Mouse (Mus musculus): ENCODE data around the gene Maml3. TPM values are rescaled to one million over a fixed set of nuclear protein-coding genes. Genes with fewer than 3 reads are reported as not detected.
A peak's percentile ranks its signal among the peaks of the same experiment; 100 is the strongest.

The Maml3 gene
- total and polyA plus RNA-seq, 3 experiments, result 0.81 to 1.8 (median 0.98) TPM

DNA sequence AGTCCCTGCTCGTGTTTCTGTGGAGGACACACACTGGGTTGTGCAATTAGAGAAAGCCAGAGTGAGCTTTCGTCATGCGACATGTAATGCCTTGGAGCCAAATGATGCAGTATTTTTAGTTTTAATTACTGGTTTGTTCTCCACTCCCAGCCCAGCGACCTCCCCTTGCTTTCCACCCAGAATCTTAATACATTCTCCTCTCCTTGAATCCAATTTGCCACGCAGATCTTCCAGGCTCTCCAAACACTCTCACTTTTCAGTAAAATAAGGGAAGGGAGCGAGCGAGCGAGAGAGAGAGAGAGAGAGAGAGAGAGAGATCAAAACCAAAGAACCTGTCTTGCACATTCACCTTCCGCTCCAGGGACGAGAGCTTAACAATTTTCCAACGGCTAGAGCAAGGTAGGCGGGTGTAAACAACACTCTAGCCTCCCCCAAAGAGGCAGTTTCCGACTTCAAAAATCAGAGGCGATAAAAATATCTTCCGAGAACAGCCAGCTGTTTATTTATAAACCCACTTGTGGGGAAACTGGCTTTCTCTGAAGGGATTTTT, 404.1 kb downstream of the Maml3 start:
- H3K4me1 ChIP-seq (ENCODE audit: control insufficient read depth in 1 of 2, insufficient read depth in 2 of 2), result peaks cover 5 to 16% of the 10 kb centered on the region in 2 experiments; a peak in 3 of 4 replicates
- H3K9ac ChIP-seq (ENCODE audit: insufficient read depth, low read depth), result no peak overlapping the region
- no peak overlapping the region for H3K27ac ChIP-seq (ENCODE audit: insufficient read depth, low read depth)
- H3K79me2 ChIP-seq (replicated peaks; ENCODE audit: control insufficient read depth, extremely low read depth, insufficient read depth, poor library complexity, severe bottlenecking), result no peaks in the 10 kb centered on the region
- H3K4me3 ChIP-seq (replicated peaks in 1 of 3; ENCODE audit: low read depth in 2 of 3, low read length in 2 of 3, poor library complexity in 1 of 3), result no peak overlapping the region
- in situ Hi-C loops (cut with MboI; ENCODE audit: low pct_ligation_motif_present, low pct_unique_long_range_greater_than_20kb, low sequenced_read_pairs), result loop anchor here (5.0 to 25.0 kb wide), 3 partner anchors 311 to 544 kb away; no protein-coding TSS in a partner anchor
- no peaks in the 10 kb centered on the region for H3K36me3 ChIP-seq (replicated peaks in 1 of 2; ENCODE audit: control insufficient read depth in 1 of 2, insufficient read depth in 1 of 2, low read length in 1 of 2)
- peak overlapping the region; percentile 86 for H3K4me2 ChIP-seq (ENCODE audit: insufficient read depth, low read depth, poor library complexity, severe bottlenecking)
- no peak for DNase-seq (ENCODE audit: extremely low read depth)
- dilution Hi-C loops (cut with MboI; ENCODE audit: extremely low pct_ligation_motif_present, extremely low pct_unique_long_range_greater_than_20kb, low sequenced_read_pairs), result no loop called here
- TF ChIP-seq USF2 (conservative IDR thresholded peaks at IDR 0.05; ENCODE audit: low read depth, low read length) (no peak), ZNF384 (IDR thresholded peaks at IDR 0.05; ENCODE audit: low read depth, low read length) (no peak), MAZ (IDR thresholded peaks at IDR 0.05; ENCODE audit: low read depth, low read length) (no peak), MEF2A (IDR thresholded peaks at IDR 0.05; ENCODE audit: borderline replicate concordance, low read depth, low read length) (peak; percentile 9; the same call in 1 of the 2 replicates), MYC (IDR thresholded peaks at IDR 0.05; ENCODE audit: low read depth, low read length) (no peak), TCF12 (IDR thresholded peaks at IDR 0.05; ENCODE audit: low read depth, low read length) (no peak), POLR2AphosphoS2 (IDR thresholded peaks at IDR 0.05; ENCODE audit: low read depth, low read length) (no peak)
- H3K9me3 ChIP-seq (replicated peaks; ENCODE audit: low read length), result peaks cover 2% of the 10 kb centered on the region
- H3K27me3 ChIP-seq (replicated peaks), result no peaks in the 10 kb centered on the region

DNA sequence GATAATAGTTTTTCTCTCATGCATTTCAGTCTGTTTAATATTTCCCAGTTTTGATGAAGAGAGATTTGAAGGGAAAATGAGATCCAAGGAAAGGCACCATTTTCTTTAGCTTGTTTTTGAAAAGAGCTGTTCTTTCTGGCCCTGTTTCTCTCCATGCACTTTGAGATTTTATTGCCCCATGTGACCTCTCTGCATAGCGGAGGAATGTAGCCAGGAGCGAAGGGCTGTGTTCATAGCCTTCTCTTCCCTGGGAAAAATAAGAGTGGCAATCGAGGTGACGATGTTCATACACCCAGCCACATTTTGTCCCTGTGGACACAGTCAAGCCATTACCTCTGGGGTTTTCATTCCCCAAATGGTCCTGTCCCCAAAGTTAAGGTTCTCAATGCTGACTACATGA, 404.8 kb downstream of the Maml3 start:
- Histone ChIP-seq H3K9ac (ENCODE audit: insufficient read depth, low read depth) (no peak overlapping the region), H3K27ac (ENCODE audit: insufficient read depth, low read depth) (no peak overlapping the region), H3K79me2 (replicated peaks; ENCODE audit: control insufficient read depth, extremely low read depth, insufficient read depth, poor library complexity, severe bottlenecking) (no peaks in the 10 kb centered on the region), H3K4me2 (ENCODE audit: insufficient read depth, low read depth, poor library complexity, severe bottlenecking) (no peak overlapping the region), H3K36me3 (replicated peaks in 1 of 2; ENCODE audit: control insufficient read depth in 1 of 2, insufficient read depth in 1 of 2, low read length in 1 of 2) (no peaks in the 10 kb centered on the region), H3K9me3 (replicated peaks; ENCODE audit: low read length) (peaks cover under 1% of the 10 kb centered on the region), H3K4me3 (replicated peaks in 1 of 3; ENCODE audit: low read depth in 2 of 3, low read length in 2 of 3, poor library complexity in 1 of 3) (no peak overlapping the region), H3K27me3 (replicated peaks) (no peaks in the 10 kb centered on the region), H3K4me1 (ENCODE audit: control insufficient read depth in 1 of 2, insufficient read depth in 2 of 2) (peaks cover 5 to 16% of the 10 kb centered on the region in 2 experiments; a peak in 3 of 4 replicates)
- in situ Hi-C loops (cut with MboI; ENCODE audit: low pct_ligation_motif_present, low pct_unique_long_range_greater_than_20kb, low sequenced_read_pairs), result loop anchor here (5.0 to 25.0 kb wide), 3 partner anchors 312 to 545 kb away; no protein-coding TSS in a partner anchor
- no peak for TF ChIP-seq USF1 (IDR thresholded peaks at IDR 0.05; ENCODE audit: low read depth, low read length)
- TF ChIP-seq RAD21 (IDR thresholded peaks at IDR 0.05; ENCODE audit: low read depth, low read length), result no peak
- no peak for TF ChIP-seq MAFK (IDR thresholded peaks at IDR 0.05; ENCODE audit: insufficient replicate concordance, low read length)
- TF ChIP-seq ETS1 (conservative IDR thresholded peaks at IDR 0.05; ENCODE audit: low read depth, low read length), result no peak
- no peak for TF ChIP-seq KAT2A (IDR thresholded peaks at IDR 0.05; ENCODE audit: insufficient replicate concordance, low read length)
- TF ChIP-seq USF2 (conservative IDR thresholded peaks at IDR 0.05; ENCODE audit: low read depth, low read length), result no peak
- no peak for TF ChIP-seq EP300 (IDR thresholded peaks at IDR 0.05; ENCODE audit: low read length)
- no peak for TF ChIP-seq NELFE (IDR thresholded peaks at IDR 0.05; ENCODE audit: low read depth, low read length)
- no peak for DNase-seq (ENCODE audit: extremely low read depth)
- dilution Hi-C loops (cut with MboI; ENCODE audit: extremely low pct_ligation_motif_present, extremely low pct_unique_long_range_greater_than_20kb, low sequenced_read_pairs), result no loop called here

Data from CH12.LX (cell line).